Mouse (Mus musculus): ENCODE results near the gene Aspg.

Aspg gene

DNA sequence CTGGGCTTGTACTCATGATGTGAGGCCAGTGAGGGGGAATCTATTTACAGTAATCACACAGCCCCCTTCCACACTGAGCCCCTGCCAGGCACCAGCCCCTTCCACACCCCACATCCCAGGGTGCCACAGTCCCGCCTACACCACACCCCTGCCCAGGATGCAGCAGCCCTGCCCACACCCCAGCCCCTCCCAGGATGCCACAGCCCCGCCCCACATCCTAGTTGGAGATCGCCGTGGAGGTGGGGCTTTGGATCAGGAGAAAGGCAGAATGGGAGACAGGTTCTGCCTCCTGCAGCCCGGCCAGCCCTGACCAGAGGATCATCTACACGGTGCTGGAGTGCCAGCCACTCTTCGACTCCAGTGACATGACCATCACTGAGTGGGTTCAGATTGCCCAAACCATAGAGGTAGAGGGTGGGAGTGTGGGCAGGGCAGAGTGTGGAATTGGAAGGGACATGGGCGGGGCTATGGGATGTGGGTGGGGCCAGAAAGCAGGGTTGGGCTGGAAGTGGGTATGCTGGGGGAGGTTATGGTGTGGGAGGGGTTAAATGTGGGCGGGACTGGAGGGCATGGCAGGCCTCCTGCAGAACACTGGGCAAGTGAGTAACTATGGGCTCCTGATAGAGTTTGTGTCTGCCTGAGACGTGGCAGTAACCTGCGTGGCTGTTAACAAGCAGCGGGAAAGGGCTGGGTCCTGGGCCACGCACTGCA lies 6.4 kb downstream of the Aspg start:
- DNase-seq (ENCODE audit: low spot score in 2 of 2), result no peak

DNA sequence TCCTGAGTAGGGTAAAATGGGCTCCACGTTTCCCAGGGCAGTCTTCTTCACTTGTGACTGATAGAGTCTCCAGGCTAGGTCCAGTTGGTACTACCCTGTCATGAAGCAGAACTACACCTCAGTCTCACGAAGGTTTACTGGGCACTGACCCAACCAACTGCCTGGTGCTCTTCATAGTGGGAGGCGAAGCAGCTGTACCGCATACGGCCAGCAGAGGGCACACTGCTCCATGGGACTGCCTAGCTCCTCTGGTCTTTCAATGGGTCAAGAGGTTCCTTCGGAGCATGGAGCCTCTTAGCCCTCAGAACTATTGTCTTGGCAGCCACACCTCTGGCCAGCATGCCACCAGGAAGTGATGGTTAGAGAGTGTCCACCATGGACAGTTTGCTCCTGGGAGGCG lies 7.2 kb downstream of the Aspg start:
- DNase-seq (ENCODE audit: low spot score in 2 of 2), result peak; percentile 69 to 82

DNA sequence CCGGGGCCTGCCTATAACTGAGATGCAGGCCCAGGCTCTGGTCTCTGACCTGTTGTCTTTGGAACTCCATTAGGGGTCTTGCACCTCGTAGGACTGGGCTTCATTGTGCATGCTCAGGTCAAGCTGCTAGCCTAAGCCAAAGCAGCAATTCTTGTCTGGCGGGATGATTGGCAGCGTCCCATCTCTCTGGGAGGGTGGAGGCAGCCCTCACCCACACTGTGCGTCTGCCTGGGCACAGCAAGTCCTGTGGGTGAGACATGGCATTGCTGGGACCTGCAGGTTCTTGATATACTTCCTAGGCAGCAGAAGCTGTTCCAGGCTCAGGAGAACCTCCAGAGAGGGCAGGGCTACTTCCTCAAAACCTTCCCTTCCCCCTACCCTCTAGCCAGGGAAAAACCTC lies 10.5 kb downstream of the Aspg start:
- no peak for DNase-seq (ENCODE audit: low spot score in 2 of 2)

DNA sequence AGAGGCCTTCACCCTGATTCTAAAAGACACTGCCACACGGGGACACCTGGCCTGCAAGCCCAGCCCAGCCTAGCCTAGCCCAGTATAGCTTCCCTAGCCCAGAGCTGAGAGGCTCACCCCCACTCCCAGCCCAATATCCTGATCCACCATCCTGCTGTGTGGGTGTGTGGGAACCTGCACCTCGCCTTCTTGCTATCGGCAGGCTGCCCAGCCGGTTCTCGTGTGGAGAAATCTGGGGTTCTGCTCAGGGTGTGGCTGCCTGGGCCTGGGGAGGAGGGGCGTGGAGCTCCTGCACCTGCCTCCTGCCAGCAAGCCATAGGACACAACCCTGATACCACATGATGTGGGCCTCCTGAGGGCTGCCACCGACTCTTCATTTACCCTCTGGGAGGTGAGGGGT lies 11.2 kb downstream of the Aspg start:
- no peak for DNase-seq (ENCODE audit: low spot score in 2 of 2)

DNA sequence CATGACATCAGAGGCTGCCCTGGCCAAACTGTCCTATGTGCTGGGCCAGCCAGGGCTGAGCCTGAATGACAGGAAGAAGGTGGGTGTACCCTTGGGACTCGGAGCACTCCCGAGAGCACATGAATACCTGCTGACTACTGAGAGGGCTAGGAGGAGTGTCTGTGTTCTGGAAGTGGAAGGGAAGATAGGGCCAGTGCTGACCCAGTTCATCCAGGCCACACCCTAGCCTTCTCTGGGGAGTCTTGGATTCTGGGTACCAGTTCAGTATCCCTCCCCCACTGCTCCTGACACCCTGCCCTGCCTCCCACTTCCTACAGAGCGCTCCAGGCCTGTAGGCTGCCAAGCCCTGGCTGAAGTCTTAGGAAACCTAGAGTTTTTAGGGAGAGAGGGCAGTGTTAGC lies 14.7 kb downstream of the Aspg start:
- no peak for DNase-seq (ENCODE audit: low spot score in 2 of 2)

GRCm38 (mm10) chr12:112125903-112126302 lies 19.4 kb downstream of the Aspg start:
- DNase-seq (ENCODE audit: low spot score in 2 of 2), result no peak

DNA sequence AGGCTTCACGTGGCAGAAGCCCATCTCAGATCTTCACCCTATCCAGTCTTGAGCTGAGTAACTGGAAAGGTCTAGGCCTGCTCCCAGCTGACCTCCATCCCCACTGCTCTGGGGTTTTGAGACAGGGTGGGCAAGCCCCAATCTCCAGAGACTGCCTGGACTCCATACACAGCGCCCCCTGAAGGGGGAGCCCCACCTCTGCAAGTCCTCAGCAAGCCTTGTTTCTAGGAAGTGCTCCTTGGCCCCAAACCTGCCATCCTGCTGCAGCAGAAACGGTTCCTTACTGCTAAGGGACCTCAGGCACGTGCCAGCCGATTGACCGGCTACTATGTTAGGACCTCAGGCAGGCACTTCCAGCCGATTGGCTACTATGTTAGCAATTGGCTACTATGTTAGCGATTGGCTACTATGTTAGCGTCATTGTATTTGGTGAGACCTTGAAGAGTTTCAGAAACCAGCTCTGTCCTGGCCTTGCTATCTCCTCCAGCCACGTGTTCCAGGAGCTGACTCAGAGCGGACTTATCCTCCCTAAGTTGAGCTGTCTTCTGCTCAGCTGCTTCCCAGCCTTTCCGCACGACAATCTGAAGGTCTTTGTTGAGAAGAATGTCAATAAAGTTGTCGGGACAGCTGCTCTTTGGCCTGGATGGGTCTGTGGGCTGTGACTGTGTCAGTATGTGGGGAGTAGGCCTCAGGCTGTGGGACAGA lies 20.6 kb downstream of the Aspg start:
- DNase-seq (ENCODE audit: low spot score in 2 of 2), result no peak

GRCm38 (mm10) chr12:112128526-112128925 lies 22.0 kb downstream of the Aspg start:
- DNase-seq (ENCODE audit: low spot score in 2 of 2), result no peak

DNA sequence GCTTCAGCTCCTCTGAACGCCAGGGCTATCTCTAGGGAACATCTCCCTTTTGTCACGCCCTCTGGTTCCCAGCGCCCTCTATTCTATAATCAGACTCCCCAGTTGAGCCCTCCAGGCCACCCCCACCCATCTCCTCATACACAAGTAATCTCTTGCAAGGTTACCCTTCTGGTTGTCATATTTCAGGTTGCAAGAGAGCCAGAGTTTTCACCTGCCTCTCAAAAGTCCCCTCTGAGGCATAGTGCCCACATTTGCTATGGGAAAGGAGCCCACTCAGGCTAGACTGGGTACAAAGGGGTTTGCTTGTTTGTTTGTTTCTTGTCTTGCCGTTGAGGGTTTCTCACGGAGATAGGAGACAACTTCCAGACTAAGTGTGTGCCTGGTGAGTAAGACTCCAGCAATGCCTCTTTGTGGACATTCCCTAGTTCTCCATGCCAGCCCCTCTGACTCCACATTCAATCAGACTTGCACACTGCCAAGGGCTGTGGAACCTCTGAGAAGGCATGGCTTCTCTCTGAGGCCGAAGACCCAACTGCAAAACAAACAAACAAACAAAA lies 22.9 kb downstream of the Aspg start:
- DNase-seq (ENCODE audit: low spot score in 2 of 2), result no peak

GRCm38 (mm10) chr12:112130161-112130860 lies 23.8 kb downstream of the Aspg start:
- peak; percentile 40 to 70 for DNase-seq (ENCODE audit: low spot score in 2 of 2)

- no peak for DNase-seq (ENCODE audit: low spot score in 2 of 2)
Observed at GRCm38 (mm10) chr12:112130957-112131356, 24.5 kb downstream of the Aspg start.

DNA sequence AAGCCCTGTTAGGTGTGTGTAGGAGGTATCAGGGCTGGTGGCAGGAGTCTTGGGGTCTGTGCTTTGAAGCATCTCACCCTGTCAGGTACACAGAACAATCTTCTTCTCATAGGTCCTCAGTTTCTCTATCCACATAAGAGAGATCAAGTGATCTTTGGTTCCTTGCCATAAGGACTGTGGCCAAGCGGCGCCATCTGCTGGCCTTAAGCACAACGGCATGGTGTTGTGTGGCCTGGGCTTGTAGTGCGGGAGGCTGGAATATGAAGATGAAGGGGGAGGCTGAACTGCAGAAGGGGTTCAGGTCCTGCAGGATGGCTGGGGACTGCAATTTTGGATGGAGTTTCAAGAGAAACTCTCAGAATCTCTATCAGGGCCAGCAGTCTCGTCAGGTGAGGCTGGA lies 33.8 kb downstream of the Aspg start:
- DNase-seq (ENCODE audit: low spot score in 2 of 2), result peak in 1 of 2 experiments; percentile 52

- no peak for DNase-seq (ENCODE audit: low spot score in 2 of 2)
Observed at GRCm38 (mm10) chr12:112140745-112141144, 34.3 kb downstream of the Aspg start.

DNA sequence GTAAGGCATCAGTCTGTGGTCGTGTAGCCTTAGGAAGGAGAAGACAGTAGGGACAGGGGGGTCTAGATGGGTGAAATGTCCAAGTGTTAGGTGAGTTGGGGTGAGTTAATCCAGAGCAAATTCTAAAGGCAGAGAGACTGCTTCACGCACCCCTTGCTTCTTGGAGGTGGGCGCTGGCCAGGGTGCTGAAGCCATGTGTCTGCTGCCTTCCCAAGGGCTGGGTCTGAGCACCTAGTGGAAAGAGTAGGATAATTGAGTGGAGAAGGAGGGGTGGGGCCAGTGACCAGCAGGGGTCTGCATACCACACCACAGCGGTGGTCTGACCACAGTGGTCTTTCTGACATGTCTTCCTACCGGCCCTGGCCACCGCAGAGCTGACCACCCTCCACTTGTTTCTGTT lies 34.8 kb downstream of the Aspg start:
- peak in 1 of 2 experiments; percentile 60 for DNase-seq (ENCODE audit: low spot score in 2 of 2)

- no peak for DNase-seq (ENCODE audit: low spot score in 2 of 2)
Observed at GRCm38 (mm10) chr12:112143116-112143832, 36.8 kb downstream of the Aspg start.

DNA sequence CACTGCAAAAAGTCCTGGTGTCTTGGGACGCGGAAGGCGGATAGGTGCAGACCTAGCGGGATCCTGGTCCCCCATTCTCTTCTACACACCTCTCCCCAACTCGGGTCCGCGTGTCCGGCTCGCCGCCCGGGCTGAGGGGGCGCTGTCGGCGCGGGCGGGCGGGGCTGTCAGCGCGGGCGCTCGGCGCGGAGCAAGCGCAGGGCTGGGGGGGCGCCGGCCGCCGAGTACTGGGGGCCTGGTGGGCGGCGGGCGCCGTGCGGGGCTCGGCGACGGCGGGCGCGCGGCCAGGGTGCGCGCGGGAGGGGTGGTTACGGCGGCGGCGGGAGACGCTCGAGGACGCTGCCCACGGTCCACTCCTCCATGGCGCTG lies 37.3 kb downstream of the Aspg start:
- no peak for DNase-seq (ENCODE audit: low spot score in 2 of 2)

GRCm38 (mm10) chr12:112144377-112145115 lies 38.1 kb downstream of the Aspg start:
- no peak for DNase-seq (ENCODE audit: low spot score in 2 of 2)

GRCm38 (mm10) chr12:112145211-112145874 lies 38.9 kb downstream of the Aspg start:
- DNase-seq (ENCODE audit: low spot score in 2 of 2), result peak; percentile 64 to 80

DNA sequence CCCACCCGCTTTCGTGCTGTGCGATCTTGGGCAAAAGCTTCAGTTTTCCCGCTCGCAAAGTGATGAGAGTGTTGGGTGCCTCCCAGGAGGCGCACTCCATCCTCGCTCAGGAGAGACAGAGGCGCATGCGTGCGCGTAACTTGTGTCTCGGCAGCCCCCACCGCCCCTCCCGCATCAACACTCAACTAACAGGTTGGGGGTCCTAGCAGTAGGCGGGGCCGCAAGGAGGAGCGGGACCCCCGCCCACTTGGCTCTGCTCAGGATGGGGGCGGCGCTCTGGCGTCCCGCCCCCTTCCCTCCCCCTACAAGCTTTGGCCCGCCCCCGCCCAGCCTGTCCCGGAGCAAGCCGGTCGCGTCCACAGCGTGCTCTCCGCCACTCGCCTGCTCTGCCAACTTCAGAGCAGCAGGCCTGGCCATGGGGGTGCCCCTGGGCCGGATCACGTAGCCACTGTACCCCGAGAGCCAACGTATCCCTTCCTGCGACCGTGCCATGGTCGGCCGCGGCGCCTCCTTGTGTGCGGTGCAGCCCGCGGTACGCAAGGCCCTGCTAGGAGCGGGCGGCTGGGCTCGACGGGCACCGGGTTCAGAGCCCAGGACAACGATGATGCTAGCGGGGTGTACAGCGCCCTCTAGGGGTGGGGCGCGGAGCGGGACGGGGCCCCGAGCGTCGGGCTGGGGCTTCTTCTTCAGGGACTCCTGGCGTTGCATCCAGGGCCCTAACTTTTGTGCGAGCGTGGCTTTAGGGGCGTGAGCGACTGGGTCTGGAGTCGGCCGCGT lies 39.6 kb downstream of the Aspg start, which contains the start of gene Kif26a:
Gene Kif26a, plus strand, starts transcription at position 334 of the 777 bp plus-strand sequence.
- peak in 1 of 2 experiments; percentile 56 for DNase-seq (ENCODE audit: low spot score in 2 of 2)

DNA sequence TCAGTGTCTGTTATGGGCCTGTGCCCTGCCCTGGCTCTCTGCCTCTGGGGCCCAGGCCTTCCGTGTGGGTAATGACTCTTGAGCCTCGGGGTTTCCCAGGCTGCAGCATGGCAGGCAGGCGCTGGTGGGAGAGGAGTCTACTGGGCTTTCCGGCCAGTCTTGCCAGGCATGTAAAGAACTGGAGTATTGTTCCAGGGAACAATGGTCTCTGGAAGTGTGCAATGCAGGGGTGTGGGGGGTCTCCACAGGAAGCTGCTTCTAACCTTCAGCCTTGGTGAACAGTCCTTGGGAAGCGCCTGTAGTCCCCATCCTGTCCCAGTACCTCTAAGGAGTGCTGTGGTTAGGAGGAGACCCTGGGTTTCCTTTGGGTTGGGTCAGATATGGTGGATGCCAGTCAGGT lies 40.9 kb downstream of the Aspg start:
- no peak for DNase-seq (ENCODE audit: low spot score in 2 of 2)

Data from spleen, postnatal 10 days (tissue).